Mouse (Mus musculus): ENCODE measurements at regions not wholly inside any gene's neighbourhood (a gene's known extent, or its start where the extent isn't known, plus 50 kb on each side); places are given as distances from the start of the nearest gene placed in this dataset.

DNA sequence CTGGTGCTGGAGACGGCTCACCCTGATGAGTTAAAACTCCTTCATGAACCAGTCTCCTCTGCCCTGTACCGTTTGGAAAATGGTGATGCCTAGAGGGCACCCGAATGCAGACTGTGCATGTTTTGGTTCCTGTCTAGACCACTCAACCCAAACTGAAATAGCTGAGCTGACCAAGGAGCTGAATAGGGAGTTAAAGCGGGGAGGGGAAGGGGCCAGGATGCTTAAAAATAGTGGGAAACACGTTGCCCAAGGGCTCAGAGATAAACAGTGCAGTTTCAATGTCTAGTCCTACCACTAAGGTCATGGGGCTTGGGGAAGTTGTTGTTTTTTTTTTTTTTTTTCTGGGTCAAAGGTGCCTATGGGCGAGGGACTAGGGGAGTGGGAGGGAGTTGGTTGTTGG, 348.8 kb upstream of the Sall1 start:
- Histone ChIP-seq H3K4me1 (ENCODE audit: control insufficient read depth, insufficient read depth, low read length) (no peaks in the 10 kb centered on the region), H3K9me3 (replicated peaks; ENCODE audit: control insufficient read depth, low read length) (no peaks in the 10 kb centered on the region), H3K36me3 (replicated peaks; ENCODE audit: control insufficient read depth, insufficient read depth, low read depth, low read length) (no peaks in the 10 kb centered on the region), H3K27ac (replicated peaks; ENCODE audit: low read depth, low read length) (no peak overlapping the region), H3K27me3 (ENCODE audit: control insufficient read depth, insufficient read depth, low read length) (no peaks in the 10 kb centered on the region), H3K4me2 (ENCODE audit: low read depth, low read length) (no peak overlapping the region), H3K9ac (replicated peaks; ENCODE audit: low read length) (no peak overlapping the region), H3K4me3 (ENCODE audit: low read depth, low read length) (no peak overlapping the region)
- DNase-seq (ENCODE audit: low spot score): no peak
- 54% methylated on average over 6 of the region's 6 CpGs for WGBS
- no peak for ATAC-seq (replicated peaks; ENCODE audit: insufficient number of reproducible peaks, low FRiP score, low TSS enrichment, low read depth)

GRCm38 (mm10) chr8:89388761-89389160, 344.8 kb upstream of the Sall1 start:
- H3K9ac ChIP-seq (replicated peaks; ENCODE audit: low read length): no peak overlapping the region
- no peaks in the 10 kb centered on the region for H3K36me3 ChIP-seq (replicated peaks; ENCODE audit: control insufficient read depth, insufficient read depth, low read depth, low read length)
- no peaks in the 10 kb centered on the region for H3K4me1 ChIP-seq (ENCODE audit: control insufficient read depth, insufficient read depth, low read length)
- DNase-seq (ENCODE audit: low spot score) (no peak), ATAC-seq (replicated peaks; ENCODE audit: insufficient number of reproducible peaks, low FRiP score, low TSS enrichment, low read depth) (no peak)
- no peaks in the 10 kb centered on the region for H3K27me3 ChIP-seq (ENCODE audit: control insufficient read depth, insufficient read depth, low read length)
- no peak overlapping the region for H3K27ac ChIP-seq (replicated peaks; ENCODE audit: low read depth, low read length)
- 33% methylated on average over 6 of the region's 6 CpGs for WGBS
- no peaks in the 10 kb centered on the region for H3K9me3 ChIP-seq (replicated peaks; ENCODE audit: control insufficient read depth, low read length)
- no peak overlapping the region for H3K4me2 ChIP-seq (ENCODE audit: low read depth, low read length)
- no peak overlapping the region for H3K4me3 ChIP-seq (ENCODE audit: low read depth, low read length)

GRCm38 (mm10) chr8:89387295-89387694, 343.3 kb upstream of the Sall1 start:
- DNase-seq (ENCODE audit: low spot score): peak; percentile 9
- no peak overlapping the region for H3K4me3 ChIP-seq (ENCODE audit: low read depth, low read length)

GRCm38 (mm10) chr8:89385028-89385427, 341.1 kb upstream of the Sall1 start:
- no peak for DNase-seq (ENCODE audit: low spot score)
- Histone ChIP-seq H3K27ac (replicated peaks; ENCODE audit: low read depth, low read length) (no peak overlapping the region), H3K4me3 (ENCODE audit: low read depth, low read length) (no peak overlapping the region), H3K36me3 (replicated peaks; ENCODE audit: control insufficient read depth, insufficient read depth, low read depth, low read length) (no peaks in the 10 kb centered on the region), H3K27me3 (ENCODE audit: control insufficient read depth, insufficient read depth, low read length) (no peaks in the 10 kb centered on the region), H3K4me1 (ENCODE audit: control insufficient read depth, insufficient read depth, low read length) (peaks cover 2% of the 10 kb centered on the region; the same call in 1 of the 2 replicates), H3K4me2 (ENCODE audit: low read depth, low read length) (no peak overlapping the region), H3K9me3 (replicated peaks; ENCODE audit: control insufficient read depth, low read length) (no peaks in the 10 kb centered on the region), H3K9ac (replicated peaks; ENCODE audit: low read length) (no peak overlapping the region)
- ATAC-seq (replicated peaks; ENCODE audit: insufficient number of reproducible peaks, low FRiP score, low TSS enrichment, low read depth): no peak
- WGBS: 77% methylated on average over 5 of the region's 5 CpGs

More at GRCm38 (mm10) chr8:89387295-89387694, 343.3 kb upstream of the Sall1 start:
- no peak overlapping the region for H3K9ac ChIP-seq (replicated peaks; ENCODE audit: low read length)
- no peak for ATAC-seq (replicated peaks; ENCODE audit: insufficient number of reproducible peaks, low FRiP score, low TSS enrichment, low read depth)
- no peak overlapping the region for H3K4me2 ChIP-seq (ENCODE audit: low read depth, low read length)
- H3K9me3 ChIP-seq (replicated peaks; ENCODE audit: control insufficient read depth, low read length): no peaks in the 10 kb centered on the region
- WGBS: 37% methylated on average over 8 of the region's 8 CpGs
- no peaks in the 10 kb centered on the region for H3K27me3 ChIP-seq (ENCODE audit: control insufficient read depth, insufficient read depth, low read length)
- H3K27ac ChIP-seq (replicated peaks; ENCODE audit: low read depth, low read length): no peak overlapping the region
- H3K36me3 ChIP-seq (replicated peaks; ENCODE audit: control insufficient read depth, insufficient read depth, low read depth, low read length): no peaks in the 10 kb centered on the region
- H3K4me1 ChIP-seq (ENCODE audit: control insufficient read depth, insufficient read depth, low read length): peaks cover 2% of the 10 kb centered on the region; the same call in 1 of the 2 replicates

GRCm38 (mm10) chr8:89383781-89384180, 339.8 kb upstream of the Sall1 start:
- WGBS: 51% methylated on average over 5 of the region's 5 CpGs
- Histone ChIP-seq H3K4me1 (ENCODE audit: control insufficient read depth, insufficient read depth, low read length) (peaks cover 2% of the 10 kb centered on the region; the same call in 1 of the 2 replicates), H3K4me3 (ENCODE audit: low read depth, low read length) (no peak overlapping the region), H3K4me2 (ENCODE audit: low read depth, low read length) (no peak overlapping the region), H3K27me3 (ENCODE audit: control insufficient read depth, insufficient read depth, low read length) (no peaks in the 10 kb centered on the region), H3K9me3 (replicated peaks; ENCODE audit: control insufficient read depth, low read length) (no peaks in the 10 kb centered on the region), H3K9ac (replicated peaks; ENCODE audit: low read length) (no peak overlapping the region), H3K36me3 (replicated peaks; ENCODE audit: control insufficient read depth, insufficient read depth, low read depth, low read length) (no peaks in the 10 kb centered on the region), H3K27ac (replicated peaks; ENCODE audit: low read depth, low read length) (no peak overlapping the region)
- ATAC-seq (replicated peaks; ENCODE audit: insufficient number of reproducible peaks, low FRiP score, low TSS enrichment, low read depth) (no peak), DNase-seq (ENCODE audit: low spot score) (peak; percentile 29)

- H3K9ac ChIP-seq (replicated peaks; ENCODE audit: low read length): no peak overlapping the region
- no peak overlapping the region for H3K4me2 ChIP-seq (ENCODE audit: low read depth, low read length)
- DNase-seq (ENCODE audit: low spot score): peak; percentile 30
- no peaks in the 10 kb centered on the region for H3K27me3 ChIP-seq (ENCODE audit: control insufficient read depth, insufficient read depth, low read length)
- 0 out of 2 replicates have a peak overlapping the region, but pooled peaks have one; percentile 6 for H3K27ac ChIP-seq (replicated peaks; ENCODE audit: low read depth, low read length)
- no peak for ATAC-seq (replicated peaks; ENCODE audit: insufficient number of reproducible peaks, low FRiP score, low TSS enrichment, low read depth)
- peaks cover 2% of the 10 kb centered on the region; the same call in 1 of the 2 replicates for H3K4me1 ChIP-seq (ENCODE audit: control insufficient read depth, insufficient read depth, low read length)
- no peaks in the 10 kb centered on the region for H3K36me3 ChIP-seq (replicated peaks; ENCODE audit: control insufficient read depth, insufficient read depth, low read depth, low read length)
- H3K4me3 ChIP-seq (ENCODE audit: low read depth, low read length): no peak overlapping the region
- WGBS: 31% methylated on average over 9 of the region's 9 CpGs
- H3K9me3 ChIP-seq (replicated peaks; ENCODE audit: control insufficient read depth, low read length): no peaks in the 10 kb centered on the region
These were observed 338.8 kb upstream of the Sall1 start for GRCm38 (mm10) chr8:89382538-89383380.

- WGBS: 87% methylated on average over 9 of the region's 9 CpGs
- no peaks in the 10 kb centered on the region for H3K36me3 ChIP-seq (replicated peaks; ENCODE audit: control insufficient read depth, insufficient read depth, low read depth, low read length)
- H3K9ac ChIP-seq (replicated peaks; ENCODE audit: low read length): no peak overlapping the region
- no peak overlapping the region for H3K4me3 ChIP-seq (ENCODE audit: low read depth, low read length)
- no peaks in the 10 kb centered on the region for H3K9me3 ChIP-seq (replicated peaks; ENCODE audit: control insufficient read depth, low read length)
- H3K27ac ChIP-seq (replicated peaks; ENCODE audit: low read depth, low read length): no peak overlapping the region
- DNase-seq (ENCODE audit: low spot score) (no peak), ATAC-seq (replicated peaks; ENCODE audit: insufficient number of reproducible peaks, low FRiP score, low TSS enrichment, low read depth) (no peak)
- H3K4me1 ChIP-seq (ENCODE audit: control insufficient read depth, insufficient read depth, low read length): peaks cover 2% of the 10 kb centered on the region; the same call in 1 of the 2 replicates
- no peaks in the 10 kb centered on the region for H3K27me3 ChIP-seq (ENCODE audit: control insufficient read depth, insufficient read depth, low read length)
- H3K4me2 ChIP-seq (ENCODE audit: low read depth, low read length): no peak overlapping the region
These were observed 336.5 kb upstream of the Sall1 start for GRCm38 (mm10) chr8:89380436-89380835.

GRCm38 (mm10) chr8:89372761-89373160, 328.8 kb upstream of the Sall1 start:
- ATAC-seq (replicated peaks; ENCODE audit: insufficient number of reproducible peaks, low FRiP score, low TSS enrichment, low read depth) (no peak), DNase-seq (ENCODE audit: low spot score) (no peak)
- Histone ChIP-seq H3K4me2 (ENCODE audit: low read depth, low read length) (no peak overlapping the region), H3K4me3 (ENCODE audit: low read depth, low read length) (no peak overlapping the region), H3K36me3 (replicated peaks; ENCODE audit: control insufficient read depth, insufficient read depth, low read depth, low read length) (no peaks in the 10 kb centered on the region), H3K4me1 (ENCODE audit: control insufficient read depth, insufficient read depth, low read length) (peaks cover 2% of the 10 kb centered on the region; the same call in 1 of the 2 replicates), H3K27ac (replicated peaks; ENCODE audit: low read depth, low read length) (no peak overlapping the region), H3K9me3 (replicated peaks; ENCODE audit: control insufficient read depth, low read length) (no peaks in the 10 kb centered on the region), H3K9ac (replicated peaks; ENCODE audit: low read length) (no peak overlapping the region), H3K27me3 (ENCODE audit: control insufficient read depth, insufficient read depth, low read length) (no peaks in the 10 kb centered on the region)
- WGBS: 91% methylated on average over 3 of the region's 3 CpGs
